Mouse (Mus musculus): ENCODE results near the gene Sap25. TPM values are rescaled to one million over a fixed set of nuclear protein-coding genes. Genes with fewer than 3 reads are reported as not detected.

Gene Sap25
- polyA plus RNA-seq, 1 experiment from 2014 or later = 6.2 TPM

GRCm38 (mm10) chr5:137663057-137663456 lies 21.9 kb downstream of the Sap25 start:
- peaks cover 27% of the 10 kb centered on the region for H3K36me3 ChIP-seq (ENCODE audit: control insufficient read depth, insufficient read depth)
- H3K27me3 ChIP-seq (ENCODE audit: control insufficient read depth, insufficient read depth, low read length) = no peaks in the 10 kb centered on the region
- H3K4me2 ChIP-seq (ENCODE audit: low read depth, low read length) = no peak overlapping the region
- WGBS = 61% methylated on average over 9 of the region's 9 CpGs
- H3K4me3 ChIP-seq (ENCODE audit: low read length) = no peak overlapping the region
- H3K9ac ChIP-seq (ENCODE audit: low read length) = no peak overlapping the region
- no peak overlapping the region for H3K27ac ChIP-seq (ENCODE audit: low read length)
- H3K4me1 ChIP-seq (ENCODE audit: control insufficient read depth, insufficient read depth, low read length) = no peaks in the 10 kb centered on the region
- no peak for ATAC-seq (replicated peaks; ENCODE audit: extremely low read depth, insufficient read depth, low FRiP score)
- peaks cover 2% of the 10 kb centered on the region; the same call in 1 of the 2 replicates for H3K9me3 ChIP-seq (replicated peaks; ENCODE audit: control insufficient read depth, low read length)

DNA sequence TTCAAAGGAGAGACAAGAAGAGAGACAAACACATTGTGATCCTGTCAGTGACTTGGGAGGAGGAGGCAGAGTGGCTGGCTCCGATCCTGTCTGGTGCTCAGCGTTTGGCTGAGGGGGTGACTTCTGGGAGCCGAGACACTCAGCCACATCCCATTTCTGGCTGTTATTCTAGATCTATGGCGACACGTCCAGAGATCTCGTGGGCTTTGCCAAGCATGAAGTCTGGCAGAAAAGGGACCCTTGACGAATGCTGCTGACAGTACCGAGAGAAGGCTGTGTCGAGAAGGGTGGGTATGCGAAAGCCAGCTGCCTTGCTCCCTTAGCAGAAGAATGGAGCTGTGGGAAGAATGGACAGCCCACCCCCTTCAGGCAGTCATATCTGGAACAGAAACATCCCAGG lies 27.8 kb downstream of the Sap25 start:
- Histone ChIP-seq H3K27ac (ENCODE audit: low read length) (peak overlapping the region; percentile 26), H3K9me3 (replicated peaks; ENCODE audit: control insufficient read depth, low read length) (no peaks in the 10 kb centered on the region), H3K27me3 (ENCODE audit: control insufficient read depth, insufficient read depth, low read length) (no peaks in the 10 kb centered on the region), H3K36me3 (ENCODE audit: control insufficient read depth, insufficient read depth) (peaks cover 7% of the 10 kb centered on the region), H3K9ac (ENCODE audit: low read length) (peak overlapping the region; percentile 41; the same call in 1 of the 2 replicates), H3K4me3 (ENCODE audit: low read length) (no peak overlapping the region), H3K4me2 (ENCODE audit: low read depth, low read length) (peak overlapping the region; percentile 30; the same call in 1 of the 2 replicates), H3K4me1 (ENCODE audit: control insufficient read depth, insufficient read depth, low read length) (peaks cover 24% of the 10 kb centered on the region)
- WGBS = 39% methylated on average over 10 of the region's 10 CpGs
- ATAC-seq (replicated peaks; ENCODE audit: extremely low read depth, insufficient read depth, low FRiP score) = peak; percentile 18; the same call in 1 of the 2 replicates

GRCm38 (mm10) chr5:137670240-137670639 lies 29.1 kb downstream of the Sap25 start:
- Histone ChIP-seq H3K27ac (ENCODE audit: low read length) (peak overlapping the region; percentile 23), H3K36me3 (ENCODE audit: control insufficient read depth, insufficient read depth) (peaks cover 5% of the 10 kb centered on the region), H3K4me2 (ENCODE audit: low read depth, low read length) (no peak overlapping the region), H3K9me3 (replicated peaks; ENCODE audit: control insufficient read depth, low read length) (no peaks in the 10 kb centered on the region), H3K4me3 (ENCODE audit: low read length) (no peak overlapping the region), H3K9ac (ENCODE audit: low read length) (no peak overlapping the region), H3K27me3 (ENCODE audit: control insufficient read depth, insufficient read depth, low read length) (no peaks in the 10 kb centered on the region), H3K4me1 (ENCODE audit: control insufficient read depth, insufficient read depth, low read length) (peaks cover 24% of the 10 kb centered on the region)
- ATAC-seq (replicated peaks; ENCODE audit: extremely low read depth, insufficient read depth, low FRiP score) = no peak
- 97% methylated on average over 1 of the region's 1 CpGs for WGBS

DNA sequence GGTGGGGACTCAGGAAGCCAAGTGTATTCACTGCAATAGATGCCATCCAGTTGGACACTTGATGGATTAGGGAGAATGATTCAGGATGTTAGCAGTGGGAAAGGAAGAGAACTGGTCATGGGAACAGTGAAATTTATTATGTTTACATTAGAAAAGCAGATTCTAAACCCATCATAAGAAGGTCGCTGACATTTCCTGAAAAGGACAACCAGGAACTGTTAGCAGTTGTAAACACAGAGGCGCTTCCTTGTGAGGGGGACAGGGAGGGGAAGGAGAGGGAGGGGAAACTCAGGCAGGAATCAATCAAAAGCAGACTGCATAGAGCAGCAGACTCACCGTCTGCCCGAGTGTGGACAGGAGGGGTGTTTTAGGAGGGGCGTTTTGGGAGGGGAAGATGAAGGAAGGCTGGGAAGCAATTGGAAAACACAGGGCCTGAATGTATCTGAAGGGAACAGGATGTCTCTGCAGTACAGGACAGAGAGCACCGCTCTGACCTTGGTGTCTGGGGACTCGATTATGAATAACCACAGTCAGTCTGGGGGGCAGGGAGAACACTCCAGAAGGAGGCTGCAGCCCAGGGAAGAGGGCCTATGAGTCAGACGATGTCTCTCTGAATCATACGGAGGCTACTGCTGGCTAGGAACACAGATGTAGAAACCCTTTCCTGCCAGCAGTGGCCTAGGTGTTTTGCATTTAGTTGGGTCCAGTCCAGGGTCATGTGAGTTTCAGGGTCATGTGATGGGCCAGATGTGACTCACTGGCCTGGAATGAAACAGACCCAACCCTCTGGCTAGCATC lies 30.5 kb downstream of the Sap25 start:
- peak overlapping the region; percentile 89 for H3K27ac ChIP-seq (ENCODE audit: low read length)
- peak overlapping the region; percentile 26 for H3K4me2 ChIP-seq (ENCODE audit: low read depth, low read length)
- peak; percentile 88 for ATAC-seq (replicated peaks; ENCODE audit: extremely low read depth, insufficient read depth, low FRiP score)
- H3K9me3 ChIP-seq (replicated peaks; ENCODE audit: control insufficient read depth, low read length) = no peaks in the 10 kb centered on the region
- H3K27me3 ChIP-seq (ENCODE audit: control insufficient read depth, insufficient read depth, low read length) = no peaks in the 10 kb centered on the region
- no peak overlapping the region for H3K4me3 ChIP-seq (ENCODE audit: low read length)
- 11% methylated on average over 9 of the region's 9 CpGs for WGBS
- peaks cover 24% of the 10 kb centered on the region for H3K4me1 ChIP-seq (ENCODE audit: control insufficient read depth, insufficient read depth, low read length)
- H3K36me3 ChIP-seq (ENCODE audit: control insufficient read depth, insufficient read depth) = peaks cover 3% of the 10 kb centered on the region; the same call in 1 of the 2 replicates
- H3K9ac ChIP-seq (ENCODE audit: low read length) = peak overlapping the region; percentile 51

GRCm38 (mm10) chr5:137672361-137672760 lies 31.2 kb downstream of the Sap25 start:
- Histone ChIP-seq H3K4me3 (ENCODE audit: low read length) (no peak overlapping the region), H3K27ac (ENCODE audit: low read length) (peak overlapping the region; percentile 89), H3K27me3 (ENCODE audit: control insufficient read depth, insufficient read depth, low read length) (no peaks in the 10 kb centered on the region), H3K36me3 (ENCODE audit: control insufficient read depth, insufficient read depth) (peaks cover 5% of the 10 kb centered on the region), H3K9ac (ENCODE audit: low read length) (no peak overlapping the region), H3K9me3 (replicated peaks; ENCODE audit: control insufficient read depth, low read length) (no peaks in the 10 kb centered on the region), H3K4me2 (ENCODE audit: low read depth, low read length) (no peak overlapping the region), H3K4me1 (ENCODE audit: control insufficient read depth, insufficient read depth, low read length) (peaks cover 24% of the 10 kb centered on the region)
- no peak for ATAC-seq (replicated peaks; ENCODE audit: extremely low read depth, insufficient read depth, low FRiP score)
- 68% methylated on average over 5 of the region's 5 CpGs for WGBS

GRCm38 (mm10) chr5:137673015-137673414 lies 31.9 kb downstream of the Sap25 start:
- no peak overlapping the region for H3K4me3 ChIP-seq (ENCODE audit: low read length)
- 72% methylated on average over 6 of the region's 6 CpGs for WGBS
- H3K9ac ChIP-seq (ENCODE audit: low read length) = no peak overlapping the region
- peaks cover 4% of the 10 kb centered on the region; the same call in 1 of the 2 replicates for H3K36me3 ChIP-seq (ENCODE audit: control insufficient read depth, insufficient read depth)
- H3K4me1 ChIP-seq (ENCODE audit: control insufficient read depth, insufficient read depth, low read length) = peaks cover 24% of the 10 kb centered on the region
- H3K27ac ChIP-seq (ENCODE audit: low read length) = no peak overlapping the region
- no peak for ATAC-seq (replicated peaks; ENCODE audit: extremely low read depth, insufficient read depth, low FRiP score)
- no peaks in the 10 kb centered on the region for H3K27me3 ChIP-seq (ENCODE audit: control insufficient read depth, insufficient read depth, low read length)
- H3K9me3 ChIP-seq (replicated peaks; ENCODE audit: control insufficient read depth, low read length) = no peaks in the 10 kb centered on the region
- H3K4me2 ChIP-seq (ENCODE audit: low read depth, low read length) = no peak overlapping the region

DNA sequence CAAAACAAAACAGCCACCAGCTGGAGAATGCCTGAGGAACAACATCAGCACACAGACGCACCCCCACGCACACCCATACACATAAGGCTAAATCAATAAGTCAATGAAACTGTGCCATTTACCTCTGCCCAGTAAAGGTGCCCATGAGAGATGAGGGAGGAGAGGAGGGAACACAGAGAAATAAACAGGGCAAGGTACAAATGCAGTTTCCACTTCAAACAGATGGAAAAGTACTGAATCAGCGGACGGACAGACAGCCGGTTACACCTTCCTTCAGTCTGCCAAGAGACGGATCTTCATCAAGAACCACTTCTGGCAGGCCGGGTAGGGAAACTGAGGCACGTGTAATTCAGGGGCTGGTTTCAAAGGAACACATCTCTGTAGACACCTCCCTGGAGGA lies 33.7 kb downstream of the Sap25 start:
- no peak overlapping the region for H3K27ac ChIP-seq (ENCODE audit: low read length)
- no peak overlapping the region for H3K4me3 ChIP-seq (ENCODE audit: low read length)
- WGBS = 91% methylated on average over 8 of the region's 8 CpGs
- peaks cover 19% of the 10 kb centered on the region for H3K4me1 ChIP-seq (ENCODE audit: control insufficient read depth, insufficient read depth, low read length)
- H3K9ac ChIP-seq (ENCODE audit: low read length) = no peak overlapping the region
- H3K4me2 ChIP-seq (ENCODE audit: low read depth, low read length) = no peak overlapping the region
- H3K36me3 ChIP-seq (ENCODE audit: control insufficient read depth, insufficient read depth) = peaks cover 4% of the 10 kb centered on the region; the same call in 1 of the 2 replicates
- H3K27me3 ChIP-seq (ENCODE audit: control insufficient read depth, insufficient read depth, low read length) = no peaks in the 10 kb centered on the region
- no peak for ATAC-seq (replicated peaks; ENCODE audit: extremely low read depth, insufficient read depth, low FRiP score)
- H3K9me3 ChIP-seq (replicated peaks; ENCODE audit: control insufficient read depth, low read length) = no peaks in the 10 kb centered on the region

GRCm38 (mm10) chr5:137677859-137678258 lies 36.7 kb downstream of the Sap25 start:
- Histone ChIP-seq H3K4me3 (ENCODE audit: low read length) (no peak overlapping the region), H3K9ac (ENCODE audit: low read length) (no peak overlapping the region), H3K4me1 (ENCODE audit: control insufficient read depth, insufficient read depth, low read length) (peaks cover 6% of the 10 kb centered on the region), H3K4me2 (ENCODE audit: low read depth, low read length) (no peak overlapping the region), H3K36me3 (ENCODE audit: control insufficient read depth, insufficient read depth) (peaks cover 4% of the 10 kb centered on the region; the same call in 1 of the 2 replicates), H3K27me3 (ENCODE audit: control insufficient read depth, insufficient read depth, low read length) (no peaks in the 10 kb centered on the region), H3K9me3 (replicated peaks; ENCODE audit: control insufficient read depth, low read length) (no peaks in the 10 kb centered on the region), H3K27ac (ENCODE audit: low read length) (no peak overlapping the region)
- no peak for ATAC-seq (replicated peaks; ENCODE audit: extremely low read depth, insufficient read depth, low FRiP score)
- WGBS = 94% methylated on average over 8 of the region's 8 CpGs

GRCm38 (mm10) chr5:137678736-137679135 lies 37.6 kb downstream of the Sap25 start:
- no peak for ATAC-seq (replicated peaks; ENCODE audit: extremely low read depth, insufficient read depth, low FRiP score)
- H3K9ac ChIP-seq (ENCODE audit: low read length) = no peak overlapping the region
- WGBS = 83% methylated on average over 3 of the region's 3 CpGs
- no peaks in the 10 kb centered on the region for H3K9me3 ChIP-seq (replicated peaks; ENCODE audit: control insufficient read depth, low read length)
- H3K4me3 ChIP-seq (ENCODE audit: low read length) = no peak overlapping the region
- H3K27me3 ChIP-seq (ENCODE audit: control insufficient read depth, insufficient read depth, low read length) = no peaks in the 10 kb centered on the region
- peaks cover 15% of the 10 kb centered on the region for H3K4me1 ChIP-seq (ENCODE audit: control insufficient read depth, insufficient read depth, low read length)
- peaks cover 4% of the 10 kb centered on the region; the same call in 1 of the 2 replicates for H3K36me3 ChIP-seq (ENCODE audit: control insufficient read depth, insufficient read depth)
- H3K27ac ChIP-seq (ENCODE audit: low read length) = no peak overlapping the region
- no peak overlapping the region for H3K4me2 ChIP-seq (ENCODE audit: low read depth, low read length)
